Mouse (Mus musculus) left cerebral cortex, postnatal 10 days (tissue): ENCODE measurements around the gene Itgb3. TPM values are rescaled to one million over a fixed set of nuclear protein-coding genes. Genes with fewer than 3 reads are reported as not detected.

Experiments used
- DNase-seq, 2 experiments: peaks; one replicate each; pipeline ENCODE4 v3.0.0; 2021 to 2022; ENCODE audit warnings: low spot score in 2 of 2, mixed read lengths in 1 of 2; ENCODE audit errors: extremely low spot score in 1 of 2
- intact Hi-C: fragments of 180-260 bp; cut with DNase I; formaldehyde crosslinking; loops from one replicate; pipeline ENCODE4 v1.15.1; 2025
- total RNA-seq, 2 experiments: library from RNA; stranded (reverse); gene quantifications; 2 replicates each; pipeline ENCODE4 v1.2.3; 2021

The Itgb3 gene
- total RNA-seq, 2 experiments from 2014 or later: 5.5 to 6.7 TPM

GRCm38 (mm10) chr11:104581446-104582307, 26.1 kb upstream of the Itgb3 start:
- DNase-seq: peak in 1 of 2 experiments; percentile 57
- intact Hi-C loops: no loop called here

GRCm38 (mm10) chr11:104582308-104582606, 25.5 kb upstream of the Itgb3 start:
- no peak for DNase-seq
- intact Hi-C loops: no loop called here

GRCm38 (mm10) chr11:104582630-104583364, 25.0 kb upstream of the Itgb3 start:
- intact Hi-C loops: no loop called here

GRCm38 (mm10) chr11:104585495-104585894, 22.3 kb upstream of the Itgb3 start:
- intact Hi-C loops: no loop called here

More at GRCm38 (mm10) chr11:104582630-104583364, 25.0 kb upstream of the Itgb3 start:
- DNase-seq: no peak

GRCm38 (mm10) chr11:104587904-104588303, 19.9 kb upstream of the Itgb3 start:
- intact Hi-C loops: no loop called here
- DNase-seq: no peak

More at GRCm38 (mm10) chr11:104585495-104585894, 22.3 kb upstream of the Itgb3 start:
- DNase-seq: no peak

GRCm38 (mm10) chr11:104588513-104588912, 19.3 kb upstream of the Itgb3 start:
- DNase-seq: no peak
- intact Hi-C loops: no loop called here

- DNase-seq: no peak
- intact Hi-C loops: no loop called here
Measured at GRCm38 (mm10) chr11:104589570-104589969, 18.2 kb upstream of the Itgb3 start.

- intact Hi-C loops: loop anchor here (10.0 kb wide), 1 partner anchor 185 kb away; no protein-coding TSS in a partner anchor
- peak; percentile 86 to 87 for DNase-seq
Measured at GRCm38 (mm10) chr11:104590148-104590547, 17.7 kb upstream of the Itgb3 start.

- intact Hi-C loops: loop anchor here (10.0 kb wide), 1 partner anchor 183 kb away; no protein-coding TSS in a partner anchor
Measured at GRCm38 (mm10) chr11:104592066-104592835, 15.5 kb upstream of the Itgb3 start.

GRCm38 (mm10) chr11:104596365-104596764, 11.4 kb upstream of the Itgb3 start:
- intact Hi-C loops: loop anchor here (5.0 to 10.0 kb wide), 2 partner anchors 178 to 526 kb away; no protein-coding TSS in a partner anchor
- DNase-seq: peak in 1 of 2 experiments; percentile 40

More at GRCm38 (mm10) chr11:104592066-104592835, 15.5 kb upstream of the Itgb3 start:
- DNase-seq: no peak

- intact Hi-C loops: loop anchor here (5.0 to 10.0 kb wide), 2 partner anchors 175 to 523 kb away; no protein-coding TSS in a partner anchor
- no peak for DNase-seq
Measured at GRCm38 (mm10) chr11:104599265-104599945, 8.4 kb upstream of the Itgb3 start.

- intact Hi-C loops: no loop called here
Measured at GRCm38 (mm10) chr11:104600675-104601074, 7.1 kb upstream of the Itgb3 start.

GRCm38 (mm10) chr11:104604192-104604591, 3.6 kb upstream of the Itgb3 start:
- intact Hi-C loops: no loop called here
- DNase-seq: no peak

More at GRCm38 (mm10) chr11:104600675-104601074, 7.1 kb upstream of the Itgb3 start:
- no peak for DNase-seq

- DNase-seq: no peak
- intact Hi-C loops: no loop called here
Measured at GRCm38 (mm10) chr11:104608249-104608920, 585 bp downstream of the Itgb3 start.

- intact Hi-C loops: no loop called here
- DNase-seq: no peak
Measured at GRCm38 (mm10) chr11:104609033-104609684, 1.4 kb downstream of the Itgb3 start.

- no peak for DNase-seq
- intact Hi-C loops: no loop called here
Measured at GRCm38 (mm10) chr11:104609733-104610132, 1.9 kb downstream of the Itgb3 start.

GRCm38 (mm10) chr11:104611579-104612151, 3.9 kb downstream of the Itgb3 start:
- DNase-seq: no peak
- intact Hi-C loops: no loop called here
